Mouse (Mus musculus) ES-E14 (cell line): ENCODE data around the gene Ltbp2.

ENCODE experiments used
- CHD2 ChIP-seq: IDR thresholded peaks from 2 replicates; pipeline ENCODE4 v1.6.1; 2014; ENCODE audit warnings: mild to moderate bottlenecking, low read depth, low read length, inconsistent platforms
- HCFC1 ChIP-seq: IDR thresholded peaks from 2 replicates; pipeline ENCODE4 v1.6.1; 2012; ENCODE audit warnings: low read length, inconsistent platforms, borderline replicate concordance; ENCODE audit not compliant: insufficient read depth
- MAFK ChIP-seq: IDR thresholded peaks from 2 replicates; pipeline ENCODE4 v1.6.1; 2014; ENCODE audit warnings: mild to moderate bottlenecking, low read depth, low read length, inconsistent platforms; ENCODE audit not compliant: insufficient read depth
- ZC3H11A ChIP-seq: IDR thresholded peaks from 2 replicates; pipeline ENCODE4 v1.6.1; 2012; ENCODE audit warnings: low read depth, mild to moderate bottlenecking, inconsistent platforms, low read length, borderline replicate concordance
- ZNF384 ChIP-seq: IDR thresholded peaks from 2 replicates; pipeline ENCODE4 v1.6.1; 2012; ENCODE audit warnings: low read depth, low read length, inconsistent platforms

- no peak for TF ChIP-seq HCFC1
- no peak for TF ChIP-seq ZNF384
- no peak for TF ChIP-seq MAFK
- TF ChIP-seq CHD2: no peak
- no peak for TF ChIP-seq ZC3H11A
Observed at GRCm38 (mm10) chr12:84855084-84855625, 21.2 kb downstream of the Ltbp2 start.
